Mouse (Mus musculus) right cerebral cortex, postnatal 25 days (tissue): ENCODE data around the gene Gm11239.
"Not testable (repeated sequence)": the region's sequence is repeated elsewhere in the genome, so short reads cannot be mapped to it uniquely, and the experiment has no call there.

Experiments
- DNase-seq: peaks from one replicate; pipeline ENCODE4 v3.0.0; 2022

Gm11239 gene

DNA sequence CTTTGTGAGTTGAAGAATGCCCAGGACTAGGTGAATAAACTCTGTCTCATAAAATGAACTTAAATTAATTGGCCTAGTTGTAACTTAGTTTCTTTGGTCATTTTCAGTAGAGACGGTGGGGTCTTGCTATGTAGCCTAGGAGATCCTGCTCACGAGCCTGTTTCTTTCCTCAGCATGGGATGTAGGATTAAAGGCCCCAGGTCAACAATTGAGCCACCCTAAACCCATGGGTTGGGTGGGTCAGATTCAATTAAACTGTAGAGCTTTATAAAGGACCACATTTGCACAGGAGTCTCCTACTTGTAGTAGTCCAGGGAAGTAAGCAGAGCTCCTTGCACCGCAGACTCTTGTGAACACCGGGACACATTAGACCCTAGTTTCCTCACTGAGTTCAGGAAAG is at the start of gene Gm11239:
Gene Gm11239 (plus strand): TSS at position 301 of the 400 bp plus-strand sequence.
- not testable (repeated sequence) for DNase-seq

GRCm38 (mm10) chr4:73622684-73623083 is 45.5 kb upstream of the Gm11239 start, which contains the start of gene Gm11237:
TSS of gene Gm11237 (plus strand) at chr4:73622984.
- DNase-seq, result not testable (repeated sequence)

GRCm38 (mm10) chr4:73637821-73638220 is 30.3 kb upstream of the Gm11239 start, which contains the start of gene Gm11236:
TSS of gene Gm11236 (plus strand) at chr4:73638121.
- not testable (repeated sequence) for DNase-seq

DNA sequence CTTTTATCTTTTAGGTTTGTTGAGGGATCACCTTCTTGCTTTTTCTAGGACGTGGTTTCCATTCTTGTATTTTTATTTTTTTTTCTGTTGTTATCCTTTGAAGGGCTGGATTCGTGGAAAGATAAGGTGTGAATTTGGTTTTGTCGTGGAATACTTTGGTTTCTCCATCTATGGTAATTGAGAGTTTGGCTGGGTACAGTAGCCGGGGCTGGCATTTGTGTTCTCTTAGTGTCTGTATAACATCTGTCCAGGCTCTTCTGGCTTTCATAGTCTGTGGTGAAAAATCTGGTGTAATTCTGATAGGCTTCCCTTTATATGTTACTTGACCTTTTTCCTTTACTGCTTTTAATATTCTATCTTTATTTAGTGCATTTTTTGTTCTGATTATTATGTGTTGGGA is 6.3 kb upstream of the Gm11239 start:
- not testable (repeated sequence) for DNase-seq

DNA sequence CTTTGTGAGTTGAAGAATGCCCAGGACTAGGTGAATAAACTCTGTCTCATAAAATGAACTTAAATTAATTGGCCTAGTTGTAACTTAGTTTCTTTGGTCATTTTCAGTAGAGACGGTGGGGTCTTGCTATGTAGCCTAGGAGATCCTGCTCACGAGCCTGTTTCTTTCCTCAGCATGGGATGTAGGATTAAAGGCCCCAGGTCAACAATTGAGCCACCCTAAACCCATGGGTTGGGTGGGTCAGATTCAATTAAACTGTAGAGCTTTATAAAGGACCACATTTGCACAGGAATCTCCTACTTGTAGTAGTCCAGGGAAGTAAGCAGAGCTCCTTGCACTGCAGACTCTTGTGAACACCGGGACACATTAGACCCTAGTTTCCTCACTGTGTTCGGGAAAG is 15.1 kb downstream of the Gm11239 start, which contains the start of gene Gm428:
Gene Gm428 (plus strand): TSS at position 301 of the 400 bp plus-strand sequence.
- not testable (repeated sequence) for DNase-seq

DNA sequence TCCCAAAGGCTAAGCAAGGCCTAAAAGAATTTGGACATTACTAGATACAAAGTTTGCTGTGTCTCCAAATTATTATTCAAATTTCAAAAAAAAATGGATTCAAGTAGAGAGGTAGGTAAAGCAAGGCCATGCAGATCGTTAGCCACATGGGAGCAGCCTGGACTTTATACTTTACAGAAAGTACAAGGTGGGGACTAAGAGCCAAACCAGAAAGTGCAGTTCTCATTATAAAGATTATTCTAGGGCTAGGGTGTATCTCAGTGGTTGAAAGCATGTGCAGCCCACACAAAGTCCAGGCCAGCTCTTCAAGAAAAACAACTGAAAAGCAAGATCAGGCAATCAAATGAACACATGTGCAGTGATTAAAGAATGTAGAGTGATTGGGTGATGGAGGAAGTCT is 50.6 kb downstream of the Gm11239 start:
- no peak for DNase-seq

GRCm38 (mm10) chr4:73719819-73720218 is 51.7 kb downstream of the Gm11239 start:
- DNase-seq, result no peak
